Mouse (Mus musculus): ENCODE data around the gene Gm4737. TPM values are rescaled to one million over a fixed set of nuclear protein-coding genes. Genes with fewer than 3 reads are reported as not detected.

Gene Gm4737
- polyA plus RNA-seq (2015; fragmentation: Nextera tagmentation; extraction: Ambion mirVana) = 1.4 and 2.4 TPM in 2 replicates

DNA sequence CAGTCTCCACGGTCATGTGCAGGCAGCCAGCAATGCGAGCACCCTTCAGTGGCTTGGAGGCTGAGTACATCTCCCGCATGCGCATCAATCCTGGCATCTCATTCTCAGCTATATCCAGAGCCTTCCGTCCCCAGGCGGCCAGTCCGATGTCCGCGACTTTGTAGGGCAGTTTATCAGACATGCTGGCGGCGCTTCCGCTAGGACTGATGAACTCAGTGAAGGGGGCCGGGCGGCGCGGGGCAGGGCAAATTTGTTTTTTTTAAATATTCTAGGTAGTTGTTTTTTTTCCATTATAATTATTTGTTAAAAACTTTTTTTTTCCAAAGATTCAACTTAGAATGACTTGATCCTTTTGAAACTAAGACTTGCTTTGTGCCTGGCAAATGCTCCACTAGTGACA is at the start of gene Gm4737:
TSS of gene Gm4737 (minus strand) at position 246 of the 400 bp plus-strand sequence.

DNA sequence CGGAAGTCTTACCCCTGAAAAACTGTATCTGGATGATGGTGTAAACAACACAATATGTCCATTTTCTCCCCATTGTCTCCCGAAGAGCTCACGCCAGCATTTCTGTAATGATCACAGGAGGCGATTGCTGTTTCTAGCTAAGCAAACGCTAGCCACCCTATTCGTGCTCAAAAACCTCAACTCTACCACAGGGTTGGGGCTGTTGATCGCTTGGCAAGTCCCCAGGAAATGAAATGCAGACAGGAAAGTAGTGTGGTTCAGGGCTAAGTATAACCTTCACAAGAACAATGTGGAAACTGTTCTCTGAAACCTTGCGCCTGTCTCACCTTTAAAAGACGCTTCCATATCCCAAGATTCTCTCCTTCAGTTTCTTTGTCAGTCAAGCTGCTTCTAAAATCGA is 34.9 kb downstream of the Gm4737 start, which contains the start of gene Cd96:
TSS of gene Cd96 (minus strand) at position 232 of the 400 bp plus-strand sequence.

Other genes with a start within 250 kb of the Gm4737 start
- gene Phldb2, start 201.5 kb downstream of the Gm4737 start, polyA plus RNA-seq (2015; fragmentation: Nextera tagmentation; extraction: Ambion mirVana) = 20.4 and 24.4 TPM in 2 replicates
- gene Plcxd2, start 144.9 kb downstream of the Gm4737 start, polyA plus RNA-seq (2015; fragmentation: Nextera tagmentation; extraction: Ambion mirVana) = 0.71 and 0.81 TPM in 2 replicates
- gene Cd96, start 34.8 kb downstream of the Gm4737 start, polyA plus RNA-seq (2015; fragmentation: Nextera tagmentation; extraction: Ambion mirVana) = 0.26 and 0.32 TPM in 2 replicates

Data from skeletal muscle tissue, postnatal 0 days (tissue).